Mouse (Mus musculus) MEL (cell line): ENCODE measurements at regions not wholly inside any gene's neighbourhood (a gene's known extent, or its start where the extent isn't known, plus 50 kb on each side); places are given as distances from the start of the nearest gene placed in this dataset.

ENCODE experiments used
- CTCF ChIP-seq, 3 experiments: IDR thresholded peaks in 2 of 3; conservative IDR thresholded peaks in 1 of 3; 2 replicates each; pipeline ENCODE4 v1.5.1; 2011 to 2012; ENCODE audit warnings: low read length in 3 of 3, low read depth in 2 of 3, mild to moderate bottlenecking in 2 of 3, improper control_type of control experiment in 1 of 3, inconsistent platforms in 1 of 3, mixed read lengths in 1 of 3, moderate library complexity in 1 of 3; ENCODE audit not compliant: control insufficient read depth in 1 of 3, insufficient read depth in 1 of 3, poor library complexity in 1 of 3, severe bottlenecking in 1 of 3
- EP300 ChIP-seq, 2 experiments: IDR thresholded peaks; 2 replicates each; pipeline ENCODE4 v1.6.1; 2011; ENCODE audit warnings: improper control_type of control experiment in 2 of 2, low read length in 2 of 2, low read depth in 1 of 2, mild to moderate bottlenecking in 1 of 2
- GABPA ChIP-seq: IDR thresholded peaks from 2 replicates; pipeline ENCODE4 v1.6.1; 2012; ENCODE audit warnings: low read depth, mild to moderate bottlenecking, inconsistent platforms, low read length, improper control_type of control experiment, moderate library complexity
- KAT2A ChIP-seq: conservative IDR thresholded peaks from 2 replicates; pipeline ENCODE4 v1.6.1; 2012; ENCODE audit warnings: low read depth, low read length, improper control_type of control experiment, inconsistent platforms
- MAX ChIP-seq: IDR thresholded peaks from 2 replicates; pipeline ENCODE4 v1.6.1; 2011; ENCODE audit warnings: low read length, improper control_type of control experiment

GRCm38 (mm10) chr7:40392207-40392606, 505.9 kb upstream of the Vstm2b start:
- no peak for TF ChIP-seq GABPA
- TF ChIP-seq MAX, result no peak
- TF ChIP-seq CTCF (IDR thresholded peaks at IDR 0.05 in 2 of 3, conservative IDR thresholded peaks at IDR 0.05 in 1 of 3; ENCODE audit: control insufficient read depth in 1 of 3, insufficient read depth in 1 of 3, low read depth in 2 of 3, low read length in 3 of 3, poor library complexity in 1 of 3, severe bottlenecking in 1 of 3), result no peak
- TF ChIP-seq EP300 (IDR thresholded peaks at IDR 0.05; ENCODE audit: low read depth in 1 of 2, low read length in 2 of 2), result no peak
- no peak for TF ChIP-seq KAT2A
